Mouse (Mus musculus): ENCODE data around the gene Tk1.
"Not testable (repeated sequence)": the region's sequence is repeated elsewhere in the genome, so short reads cannot be mapped to it uniquely, and the experiment has no call there.

Gene Tk1

GRCm38 (mm10) chr11:117822728-117823241 is 3.1 kb downstream of the Tk1 start:
- DNase-seq (ENCODE audit: low read depth, low spot score): peak; percentile 86

- DNase-seq (ENCODE audit: low read depth, low spot score): no peak
Observed at GRCm38 (mm10) chr11:117821868-117822267, 4.0 kb downstream of the Tk1 start.

- DNase-seq (ENCODE audit: low read depth, low spot score): no peak
Observed at GRCm38 (mm10) chr11:117820173-117820572, 5.7 kb downstream of the Tk1 start.

GRCm38 (mm10) chr11:117819095-117819494 is 6.8 kb downstream of the Tk1 start:
- DNase-seq (ENCODE audit: low read depth, low spot score): peak; percentile 23

- peak; percentile 56 for DNase-seq (ENCODE audit: low read depth, low spot score)
Observed at GRCm38 (mm10) chr11:117816389-117816996, 9.4 kb downstream of the Tk1 start.

- not testable (repeated sequence) for DNase-seq (ENCODE audit: low read depth, low spot score)
Observed at GRCm38 (mm10) chr11:117815850-117816249, 10.0 kb downstream of the Tk1 start.

- DNase-seq (ENCODE audit: low read depth, low spot score): no peak
Observed at GRCm38 (mm10) chr11:117814704-117815366, 11.1 kb downstream of the Tk1 start.

- no peak for DNase-seq (ENCODE audit: low read depth, low spot score)
Observed at GRCm38 (mm10) chr11:117813867-117814266, 12.0 kb downstream of the Tk1 start.

- peak; percentile 94 for DNase-seq (ENCODE audit: low read depth, low spot score)
Observed at GRCm38 (mm10) chr11:117810401-117811046, 15.4 kb downstream of the Tk1 start.

- DNase-seq (ENCODE audit: low read depth, low spot score): peak; percentile 82
Observed at GRCm38 (mm10) chr11:117809407-117810311, 16.2 kb downstream of the Tk1 start, which contains the start of the genes Gm20708 and Syngr2. Gene Gm20708 (plus strand): TSS chr11:117809668. Gene Syngr2 (plus strand): TSS chr11:117809668.

GRCm38 (mm10) chr11:117806781-117807180 is 19.1 kb downstream of the Tk1 start:
- DNase-seq (ENCODE audit: low read depth, low spot score): no peak

GRCm38 (mm10) chr11:117803166-117803688 is 22.7 kb downstream of the Tk1 start:
- DNase-seq (ENCODE audit: low read depth, low spot score): no peak

GRCm38 (mm10) chr11:117801650-117802049 is 24.2 kb downstream of the Tk1 start:
- no peak for DNase-seq (ENCODE audit: low read depth, low spot score)

GRCm38 (mm10) chr11:117800038-117800437 is 25.9 kb downstream of the Tk1 start:
- no peak for DNase-seq (ENCODE audit: low read depth, low spot score)

GRCm38 (mm10) chr11:117799174-117799573 is 26.7 kb downstream of the Tk1 start:
- DNase-seq (ENCODE audit: low read depth, low spot score): no peak

GRCm38 (mm10) chr11:117798160-117798541 is 27.7 kb downstream of the Tk1 start:
- no peak for DNase-seq (ENCODE audit: low read depth, low spot score)

GRCm38 (mm10) chr11:117797511-117798159 is 28.3 kb downstream of the Tk1 start, which contains the start of gene 6030468B19Rik:
Gene 6030468B19Rik (plus strand): TSS chr11:117797660.
- DNase-seq (ENCODE audit: low read depth, low spot score): no peak

GRCm38 (mm10) chr11:117796954-117797353 is 28.9 kb downstream of the Tk1 start:
- DNase-seq (ENCODE audit: low read depth, low spot score): no peak

- DNase-seq (ENCODE audit: low read depth, low spot score): no peak
Observed at GRCm38 (mm10) chr11:117794035-117794551, 31.8 kb downstream of the Tk1 start.

- peak; percentile 98 for DNase-seq (ENCODE audit: low read depth, low spot score)
Observed at GRCm38 (mm10) chr11:117792281-117792888, 33.5 kb downstream of the Tk1 start.
